Mouse (Mus musculus) kidney, adult 8-10 months (tissue): ENCODE measurements at regions not wholly inside any gene's neighbourhood (a gene's known extent, or its start where the extent isn't known, plus 50 kb on each side); places are given as distances from the start of the nearest gene placed in this dataset.

Source experiments
- DNase-seq, 2 experiments: peaks; one replicate each; pipeline ENCODE4 v3.0.0; 2022

GRCm38 (mm10) chr11:38034526-38035286 lies 798.9 kb upstream of the Tenm2 start:
- no peak for DNase-seq

- no peak for DNase-seq
Observed at GRCm38 (mm10) chr11:38021704-38022103, 785.9 kb upstream of the Tenm2 start.

- no peak for DNase-seq
Observed at GRCm38 (mm10) chr11:37978131-37978530, 742.4 kb upstream of the Tenm2 start.

- DNase-seq, result no peak
Observed at GRCm38 (mm10) chr11:37936439-37937134, 700.8 kb upstream of the Tenm2 start.

GRCm38 (mm10) chr11:37913161-37913560 lies 677.4 kb upstream of the Tenm2 start:
- no peak for DNase-seq

- DNase-seq, result no peak
Observed at GRCm38 (mm10) chr11:37904991-37905390, 669.2 kb upstream of the Tenm2 start.

- no peak for DNase-seq
Observed at GRCm38 (mm10) chr11:37897713-37898112, 661.9 kb upstream of the Tenm2 start.

GRCm38 (mm10) chr11:37882717-37883116 lies 647.0 kb upstream of the Tenm2 start:
- no peak for DNase-seq

- no peak for DNase-seq
Observed at GRCm38 (mm10) chr11:37837301-37837700, 601.5 kb upstream of the Tenm2 start.

GRCm38 (mm10) chr11:37830975-37831374 lies 595.2 kb upstream of the Tenm2 start:
- DNase-seq, result no peak

GRCm38 (mm10) chr11:37806761-37807160 lies 571.0 kb upstream of the Tenm2 start:
- no peak for DNase-seq

- DNase-seq, result no peak
Observed at GRCm38 (mm10) chr11:37798783-37799318, 563.1 kb upstream of the Tenm2 start.

GRCm38 (mm10) chr11:37772481-37773089 lies 536.8 kb upstream of the Tenm2 start:
- no peak for DNase-seq

GRCm38 (mm10) chr11:37770881-37771280 lies 535.1 kb upstream of the Tenm2 start:
- no peak for DNase-seq

- DNase-seq, result no peak
Observed at GRCm38 (mm10) chr11:37768121-37768520, 532.4 kb upstream of the Tenm2 start.

- DNase-seq, result no peak
Observed at GRCm38 (mm10) chr11:37735992-37736391, 500.2 kb upstream of the Tenm2 start.

GRCm38 (mm10) chr11:37735501-37735900 lies 499.7 kb upstream of the Tenm2 start:
- no peak for DNase-seq

GRCm38 (mm10) chr11:37696981-37697380 lies 461.2 kb upstream of the Tenm2 start:
- DNase-seq, result peak; percentile 9 to 47

- DNase-seq, result no peak
Observed at GRCm38 (mm10) chr11:37678484-37679193, 442.9 kb upstream of the Tenm2 start.

GRCm38 (mm10) chr11:37671320-37671719 lies 435.6 kb upstream of the Tenm2 start:
- no peak for DNase-seq

GRCm38 (mm10) chr11:37666925-37667324 lies 431.2 kb upstream of the Tenm2 start:
- DNase-seq, result no peak

- DNase-seq, result no peak
Observed at GRCm38 (mm10) chr11:37650095-37650494, 414.3 kb upstream of the Tenm2 start.

- DNase-seq, result no peak
Observed at GRCm38 (mm10) chr11:37623290-37623689, 387.5 kb upstream of the Tenm2 start.
